Mouse (Mus musculus) thymus, adult 18-20 months (tissue): ENCODE measurements around the gene Pde4d.
A peak's percentile ranks its signal among the peaks of the same experiment; 100 is the strongest.

Source experiments
- DNase-seq, 2 experiments: peaks; one replicate each; pipeline ENCODE4 v3.0.0; 2022; ENCODE audit warnings: mixed read lengths in 2 of 2

Gene Pde4d

DNA sequence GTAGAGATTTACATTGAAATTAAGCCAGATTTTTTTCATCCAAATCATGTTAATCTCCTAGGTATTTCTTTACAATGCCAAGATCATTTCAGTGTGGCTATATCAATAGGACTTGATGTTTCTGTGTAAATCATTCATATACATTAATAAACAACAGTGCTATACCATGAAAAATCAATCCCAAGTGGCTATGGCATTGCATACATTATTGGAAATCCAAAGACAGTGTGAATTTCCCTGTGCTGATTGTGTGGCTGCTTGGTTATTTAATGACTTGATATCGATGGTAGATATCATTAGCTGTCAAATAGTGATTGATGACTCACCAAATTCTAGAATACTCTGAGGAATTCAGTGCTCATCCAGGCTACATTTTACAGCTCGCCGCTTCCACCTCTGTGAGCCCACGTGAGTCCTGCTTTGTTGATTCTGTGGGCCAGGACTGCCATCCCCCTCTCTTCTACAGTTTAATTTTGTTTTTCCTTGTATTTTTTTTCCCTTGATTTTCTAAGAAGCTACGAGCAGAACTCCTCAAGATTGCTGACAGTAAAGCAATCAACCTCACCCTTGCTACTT lies 1085.0 kb downstream of the Pde4d start:
- DNase-seq = no peak

- DNase-seq = no peak
Observed at GRCm38 (mm10) chr13:109536636-109537035, 1086.9 kb downstream of the Pde4d start.

DNA sequence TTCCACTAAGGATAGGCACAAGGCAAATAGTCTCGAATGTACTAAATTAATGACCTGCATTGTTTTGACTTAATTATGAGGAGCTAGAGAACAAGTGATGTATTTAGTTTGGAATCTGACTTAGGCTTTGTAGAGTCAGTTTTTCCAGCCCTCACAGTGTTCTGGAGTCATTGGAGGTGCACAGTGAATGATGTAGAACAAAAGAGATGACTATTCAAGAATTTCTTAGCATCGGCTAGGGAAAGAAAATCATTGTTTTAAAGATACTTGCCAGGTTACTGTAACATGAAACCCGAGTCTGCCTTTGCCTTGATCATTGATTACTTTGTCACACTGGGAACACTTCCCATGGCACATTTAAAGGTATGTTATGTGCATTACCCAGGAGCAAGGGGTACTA lies 1089.6 kb downstream of the Pde4d start:
- no peak for DNase-seq

GRCm38 (mm10) chr13:109544646-109545045 lies 1094.9 kb downstream of the Pde4d start:
- DNase-seq = no peak

GRCm38 (mm10) chr13:109546337-109546736 lies 1096.6 kb downstream of the Pde4d start:
- DNase-seq = no peak

DNA sequence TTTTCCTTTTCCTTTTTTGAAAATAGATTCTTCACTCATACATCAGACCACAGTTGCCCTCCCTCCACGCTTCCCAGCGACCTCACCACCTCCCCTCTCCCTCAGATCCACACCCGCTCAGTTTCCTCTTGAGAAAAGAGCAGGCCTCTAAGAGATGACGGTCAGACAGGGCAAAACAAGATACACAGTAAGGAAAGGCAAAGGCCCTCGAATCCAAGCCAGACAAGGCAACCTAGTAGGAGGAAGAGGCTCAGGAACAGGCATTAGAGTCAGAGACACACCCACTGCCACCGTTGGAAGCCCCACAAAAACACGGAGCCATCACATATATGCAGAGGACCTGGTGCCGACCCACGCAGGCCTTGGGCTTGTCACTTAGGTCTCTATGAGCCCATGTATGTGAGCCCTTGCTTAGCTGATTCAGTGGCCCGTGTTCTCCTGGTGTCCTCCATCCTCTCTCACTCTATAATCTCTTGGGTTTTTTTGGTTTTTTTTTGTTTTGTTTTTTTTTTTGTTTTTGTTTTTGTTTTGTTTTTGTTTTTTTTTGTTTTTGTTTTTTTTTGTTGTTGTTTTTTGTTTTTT lies 1097.3 kb downstream of the Pde4d start:
- DNase-seq = peak in 1 of 2 experiments; percentile 7

GRCm38 (mm10) chr13:109547700-109548099 lies 1098.0 kb downstream of the Pde4d start:
- peak; percentile 30 to 55 for DNase-seq

DNA sequence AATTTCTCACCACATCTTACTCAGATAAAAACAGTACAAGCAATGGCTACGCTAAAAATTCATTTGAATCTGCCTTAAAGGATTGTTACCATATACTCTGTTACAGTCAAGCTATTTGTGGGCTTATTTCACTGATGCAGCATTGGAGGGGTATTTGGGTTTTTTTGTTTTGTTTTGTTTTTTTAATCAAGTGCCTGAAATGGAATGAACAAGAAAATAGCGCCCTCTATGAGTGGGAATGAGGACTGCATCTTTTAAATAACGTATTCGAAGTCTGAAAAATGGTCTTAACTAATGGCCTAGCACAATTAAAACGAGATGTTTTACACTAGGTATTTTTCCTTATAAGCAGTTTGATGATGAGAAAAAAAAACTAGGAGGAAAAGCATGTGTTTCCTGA lies 1098.5 kb downstream of the Pde4d start:
- no peak for DNase-seq

GRCm38 (mm10) chr13:109548771-109549555 lies 1099.2 kb downstream of the Pde4d start:
- no peak for DNase-seq

- DNase-seq = no peak
Observed at GRCm38 (mm10) chr13:109551836-109552235, 1102.1 kb downstream of the Pde4d start.

DNA sequence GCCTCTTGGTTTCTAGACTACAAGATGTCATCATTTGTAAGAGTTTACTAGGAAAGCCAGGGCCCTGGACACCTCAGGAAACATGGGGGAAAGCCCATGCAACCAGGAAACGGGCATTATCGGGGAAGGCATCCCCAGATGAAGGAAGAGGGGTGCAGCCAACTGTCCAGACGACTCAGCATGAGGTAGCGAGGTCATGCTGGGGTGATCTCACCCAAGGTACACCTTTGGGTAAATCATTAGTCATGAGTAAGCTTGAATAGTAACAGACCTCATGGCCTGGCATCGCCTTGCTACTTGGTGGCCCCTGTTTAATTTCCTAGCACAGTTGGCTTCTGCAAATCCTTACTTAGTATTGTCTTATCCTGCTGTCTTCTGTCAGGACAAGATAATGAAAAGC lies 1105.8 kb downstream of the Pde4d start:
- DNase-seq = no peak

DNA sequence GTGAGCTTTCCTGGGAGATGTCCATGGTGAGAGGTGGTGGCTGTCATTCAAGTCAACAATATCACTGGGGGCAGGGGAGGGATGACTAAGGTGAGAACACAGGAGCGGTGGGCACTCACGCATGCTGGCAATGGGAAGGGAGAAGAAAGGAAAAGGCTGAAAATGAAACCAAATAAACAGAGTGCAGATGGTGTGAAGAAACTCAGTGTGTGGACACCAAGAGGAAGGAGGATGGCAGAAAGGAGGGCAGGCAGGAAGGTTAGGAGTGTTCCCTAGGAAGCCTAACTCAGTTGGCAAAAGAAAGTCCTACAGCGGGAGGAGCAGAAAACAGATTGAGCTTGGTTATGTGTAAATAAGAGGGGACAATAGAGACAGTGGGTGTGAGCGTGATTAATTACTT lies 1107.1 kb downstream of the Pde4d start:
- no peak for DNase-seq

- no peak for DNase-seq
Observed at GRCm38 (mm10) chr13:109558341-109559257, 1108.9 kb downstream of the Pde4d start.

DNA sequence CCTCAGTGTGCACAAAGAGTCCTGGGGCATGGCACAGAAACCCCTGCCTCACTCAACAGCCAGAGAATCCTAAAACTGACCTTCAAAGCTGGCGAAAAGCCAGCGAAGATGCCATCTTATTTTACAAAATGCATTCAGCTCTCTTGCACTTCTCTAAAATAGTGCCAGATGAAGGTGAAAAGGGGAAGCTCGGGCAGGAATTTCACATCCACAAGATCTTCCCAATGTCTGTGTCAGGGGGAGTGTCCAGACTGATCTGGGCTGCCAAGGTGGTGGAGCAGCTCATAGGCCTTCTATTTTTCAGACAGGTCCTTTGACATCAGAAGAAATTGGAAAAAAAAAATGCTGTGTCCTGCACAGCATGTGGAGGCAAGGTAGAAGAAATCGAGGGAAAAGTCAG lies 1110.5 kb downstream of the Pde4d start:
- DNase-seq = no peak

DNA sequence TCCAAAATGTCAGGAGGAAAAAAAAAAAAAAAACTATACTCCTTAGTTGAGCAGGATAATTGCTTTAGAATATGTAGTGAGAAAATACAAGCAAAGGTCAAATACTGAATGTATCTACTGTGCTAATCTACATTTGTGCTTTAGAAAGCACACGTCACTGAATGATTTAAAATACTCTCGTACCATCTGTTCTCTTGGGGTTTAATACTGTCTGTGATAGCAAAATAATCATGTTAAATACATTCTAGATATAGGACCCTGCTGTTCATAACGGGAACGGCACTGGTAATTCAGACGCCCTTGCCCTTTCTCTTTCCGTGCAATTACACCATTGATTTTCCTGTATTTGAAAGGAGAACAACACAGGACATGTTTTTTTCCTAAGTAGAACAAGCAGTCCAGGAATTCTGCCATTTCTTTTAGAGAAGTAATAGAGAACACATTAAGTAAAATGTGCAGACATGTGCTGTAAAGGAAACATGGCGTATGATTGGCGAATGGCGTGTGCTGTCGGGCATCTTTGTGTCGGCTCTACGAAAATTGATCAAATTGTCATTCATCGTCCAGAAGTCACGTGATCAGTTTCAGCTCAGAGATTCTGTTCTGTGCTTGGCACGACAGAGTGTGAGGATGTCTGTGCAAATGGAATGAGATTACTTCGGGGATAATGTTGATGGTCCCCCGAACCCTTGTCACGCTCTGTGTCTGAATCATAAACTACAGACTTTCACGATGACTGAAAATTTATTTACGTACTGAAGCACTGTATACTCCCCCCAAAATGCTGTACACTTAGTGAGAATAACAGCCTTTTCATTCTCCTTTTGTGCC lies 1119.1 kb downstream of the Pde4d start:
- DNase-seq = no peak

- DNase-seq = no peak
Observed at GRCm38 (mm10) chr13:109569491-109569890, 1119.7 kb downstream of the Pde4d start.

GRCm38 (mm10) chr13:109576725-109577124 lies 1127.0 kb downstream of the Pde4d start:
- no peak for DNase-seq

DNA sequence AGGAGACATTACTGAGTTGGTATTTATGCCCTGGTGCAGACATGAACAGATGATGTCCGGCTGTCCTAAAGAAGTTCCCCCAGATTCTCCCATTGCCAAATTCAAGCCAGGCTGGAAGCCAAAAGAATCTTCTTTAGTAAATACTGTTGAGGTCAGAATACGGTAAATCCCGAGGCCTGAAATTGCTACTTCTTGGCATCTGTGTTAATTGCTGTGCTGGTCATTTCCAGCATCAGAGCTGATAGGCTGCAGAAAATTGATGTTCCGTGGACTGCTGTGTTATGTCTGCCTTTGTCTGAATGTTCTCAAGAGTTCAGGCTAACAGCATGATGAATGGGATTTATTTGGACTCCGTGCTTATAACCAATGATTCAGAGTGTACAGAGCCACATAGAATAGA lies 1127.7 kb downstream of the Pde4d start:
- no peak for DNase-seq

DNA sequence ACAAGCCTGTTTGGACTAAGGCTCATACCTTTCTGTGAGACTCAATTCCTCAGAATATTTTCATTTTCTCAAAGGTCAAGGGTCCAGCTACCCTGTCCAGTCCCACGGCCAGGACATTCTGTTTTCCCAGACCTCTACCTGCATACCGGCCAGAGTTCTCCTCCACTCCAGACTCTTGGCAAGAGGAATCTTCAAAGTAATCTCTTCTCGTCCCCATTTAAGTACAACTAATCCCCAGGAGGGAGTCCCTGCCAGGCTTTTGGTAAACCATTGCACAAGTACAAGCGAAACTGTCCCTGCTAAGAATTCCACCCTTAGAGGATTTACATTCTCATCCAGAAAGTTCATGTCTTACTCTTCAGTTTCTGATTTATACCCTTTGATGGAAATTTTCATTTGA lies 1128.2 kb downstream of the Pde4d start:
- DNase-seq = no peak

DNA sequence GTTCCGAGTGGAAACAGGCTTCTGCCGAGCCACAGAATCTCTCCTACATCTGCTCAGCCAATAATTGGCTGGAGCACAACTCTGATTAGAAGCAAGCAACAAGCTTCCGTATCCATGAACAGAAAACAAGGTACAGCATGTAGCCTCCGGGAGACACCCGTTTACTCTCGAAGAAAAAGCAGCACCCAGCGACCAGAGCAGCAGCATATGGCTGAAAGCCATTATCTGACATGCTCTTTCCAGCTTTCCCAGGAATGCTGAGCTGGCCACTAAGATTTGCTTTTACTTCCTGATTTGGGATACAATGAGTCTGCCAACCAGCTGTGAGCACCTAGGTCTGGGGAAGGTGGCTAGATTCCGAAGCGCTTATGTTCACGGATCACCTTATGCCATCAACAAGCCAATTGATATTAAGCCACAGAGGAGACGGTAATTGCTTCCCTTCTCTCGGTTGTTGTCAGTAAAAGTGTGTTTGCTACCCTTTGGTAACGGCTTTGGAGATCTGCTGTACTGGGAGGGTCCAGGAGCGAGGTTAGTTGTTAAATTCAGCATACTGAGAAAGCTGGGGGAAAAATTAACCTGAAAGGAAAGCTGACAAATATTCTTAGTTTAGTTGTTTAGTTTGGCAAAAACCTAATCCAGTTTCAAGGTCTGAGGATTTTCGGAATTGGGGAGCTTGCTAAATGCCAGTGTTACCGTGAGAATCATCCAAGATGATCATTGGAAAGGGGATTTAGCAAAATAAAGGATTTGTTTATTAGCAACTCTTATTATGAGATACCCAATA lies 1131.7 kb downstream of the Pde4d start:
- no peak for DNase-seq

DNA sequence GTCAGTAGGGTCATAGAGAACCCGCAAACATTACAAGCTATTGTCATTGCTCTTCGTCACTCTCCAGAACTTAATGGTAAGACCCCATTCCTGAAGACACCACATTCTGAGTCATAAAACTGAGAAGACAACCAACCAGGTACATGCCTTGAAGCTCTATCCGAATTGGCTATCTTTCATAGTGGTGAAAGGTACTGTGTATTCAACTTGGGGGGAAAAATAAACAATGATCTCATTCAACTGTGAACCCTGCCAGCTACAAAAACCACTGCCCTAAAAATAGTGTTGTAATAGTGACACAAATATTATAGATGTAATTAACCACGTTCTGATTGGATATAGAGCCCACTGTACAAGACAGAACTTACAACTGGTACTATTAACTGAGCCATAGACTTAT lies 1140.3 kb downstream of the Pde4d start:
- DNase-seq = no peak
